Mouse (Mus musculus): ENCODE results near the gene Srsf5. TPM values are rescaled to one million over a fixed set of nuclear protein-coding genes. Genes with fewer than 3 reads are reported as not detected.
A peak's percentile ranks its signal among the peaks of the same experiment; 100 is the strongest.
"Not testable (repeated sequence)": the region's sequence is repeated elsewhere in the genome, so short reads cannot be mapped to it uniquely, and the experiment has no call there.

Srsf5 gene
- polyA plus RNA-seq, 1 experiment = 888 TPM

DNA sequence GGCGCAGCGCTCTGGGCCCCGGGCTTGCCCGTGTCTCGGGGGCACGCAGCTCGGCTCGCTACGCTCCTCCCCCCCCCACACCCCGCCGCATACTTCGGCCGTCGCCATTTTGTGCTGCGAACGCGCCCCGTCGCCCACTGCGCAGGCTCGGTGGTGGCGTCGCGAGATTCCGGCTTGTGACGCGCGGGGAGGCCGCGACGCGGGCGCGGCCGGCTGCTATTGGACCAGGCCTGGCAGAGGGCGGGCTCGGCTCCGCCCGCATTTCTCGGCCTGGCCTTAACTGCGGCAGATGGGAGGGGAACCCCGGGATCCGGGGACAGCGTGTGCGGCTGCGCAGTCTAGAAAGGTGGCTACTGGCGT is 672 bp downstream of the Srsf5 start:
- peak; percentile 86 to 95 for DNase-seq (ENCODE audit: extremely low spot score in 1 of 2, low spot score in 1 of 2)

- DNase-seq (ENCODE audit: extremely low spot score in 1 of 2, low spot score in 1 of 2) = no peak
Measured at GRCm38 (mm10) chr12:80948202-80948601, 2.9 kb downstream of the Srsf5 start.

DNA sequence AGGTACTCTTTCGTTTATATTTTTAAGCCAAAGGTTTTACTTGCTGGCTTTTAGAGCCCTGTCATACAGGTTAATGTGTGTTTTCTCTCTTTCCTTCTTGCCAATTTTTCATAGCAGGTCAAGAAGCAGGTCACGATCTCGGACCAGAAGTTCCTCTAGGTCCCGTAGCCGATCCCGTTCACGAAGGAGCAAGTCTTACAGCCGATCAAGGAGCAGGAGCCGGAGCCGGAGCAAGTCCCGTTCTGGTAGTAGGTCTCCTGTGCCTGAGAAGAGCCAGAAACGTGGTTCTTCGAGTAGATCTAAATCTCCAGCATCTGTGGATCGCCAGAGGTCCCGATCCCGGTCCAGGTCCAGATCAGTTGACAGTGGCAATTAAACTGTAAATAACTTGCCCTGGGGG is 4.3 kb downstream of the Srsf5 start:
- DNase-seq (ENCODE audit: extremely low spot score in 1 of 2, low spot score in 1 of 2) = not testable (repeated sequence)

- DNase-seq (ENCODE audit: extremely low spot score in 1 of 2, low spot score in 1 of 2) = no peak
Measured at GRCm38 (mm10) chr12:80951640-80952219, 6.4 kb downstream of the Srsf5 start.

GRCm38 (mm10) chr12:80952526-80952925 is 7.2 kb downstream of the Srsf5 start:
- no peak for DNase-seq (ENCODE audit: extremely low spot score in 1 of 2, low spot score in 1 of 2)

- no peak for DNase-seq (ENCODE audit: extremely low spot score in 1 of 2, low spot score in 1 of 2)
Measured at GRCm38 (mm10) chr12:80956039-80956438, 10.7 kb downstream of the Srsf5 start.

- no peak for DNase-seq (ENCODE audit: extremely low spot score in 1 of 2, low spot score in 1 of 2)
Measured at GRCm38 (mm10) chr12:80957961-80958360, 12.7 kb downstream of the Srsf5 start.

DNA sequence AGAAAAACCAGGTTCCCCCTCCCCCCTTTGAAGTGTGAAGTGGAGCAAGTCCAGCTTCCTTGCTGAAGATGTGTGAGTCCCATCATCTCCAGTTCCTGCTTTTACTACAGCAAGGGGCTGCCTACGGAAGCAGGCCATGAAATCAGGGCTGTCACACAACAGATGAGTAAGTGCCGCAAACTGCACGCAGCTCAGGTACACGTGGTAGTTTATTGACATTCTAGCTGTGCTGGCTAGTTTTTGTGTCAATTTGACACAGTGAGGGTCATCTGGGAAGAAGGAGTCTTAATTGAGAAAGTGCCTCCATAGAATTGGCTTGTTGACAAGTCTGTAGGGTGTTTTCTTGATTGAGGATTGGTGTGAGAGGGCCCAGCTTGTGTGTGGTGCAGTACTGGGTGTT is 17.3 kb downstream of the Srsf5 start:
- no peak for DNase-seq (ENCODE audit: extremely low spot score in 1 of 2, low spot score in 1 of 2)

DNA sequence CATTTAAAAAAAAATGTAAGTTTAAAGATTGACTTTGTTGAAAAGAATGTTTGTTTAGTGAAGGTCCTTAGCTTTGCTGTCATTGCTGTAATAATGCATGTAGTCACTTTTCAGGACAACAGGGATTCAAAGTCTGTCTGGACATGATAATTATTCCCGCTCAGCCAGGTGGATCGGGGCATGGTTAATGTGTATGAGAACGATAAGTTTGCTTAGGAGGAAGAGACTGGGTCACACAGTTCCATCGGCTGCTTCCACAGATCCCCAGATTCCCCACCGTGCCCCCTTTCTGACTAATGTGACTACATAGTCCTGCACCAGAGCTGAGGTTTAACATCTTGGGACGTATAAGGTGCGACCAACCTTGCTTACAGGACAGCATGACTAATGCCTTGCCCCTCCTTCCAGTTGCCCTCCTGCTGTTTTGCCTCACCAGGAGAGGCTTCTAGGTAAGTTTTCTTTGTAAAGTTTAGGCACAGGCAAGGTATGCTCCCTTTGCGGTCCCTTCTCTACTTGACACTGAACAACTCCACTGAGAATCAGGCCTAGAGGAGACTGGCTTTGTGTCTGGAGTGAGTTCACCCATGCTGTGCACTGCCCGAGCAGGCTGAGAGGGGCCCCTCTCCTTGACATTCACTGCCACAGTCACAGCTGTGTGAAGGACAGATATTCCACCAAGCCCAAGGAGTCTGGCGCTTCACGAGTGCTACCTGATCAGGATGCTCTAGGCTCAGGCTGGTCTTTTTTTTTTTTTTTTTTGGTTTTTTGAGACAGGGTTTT is 20.9 kb downstream of the Srsf5 start:
- DNase-seq (ENCODE audit: extremely low spot score in 1 of 2, low spot score in 1 of 2) = no peak

GRCm38 (mm10) chr12:80967918-80968317 is 22.6 kb downstream of the Srsf5 start:
- no peak for DNase-seq (ENCODE audit: extremely low spot score in 1 of 2, low spot score in 1 of 2)

- no peak for DNase-seq (ENCODE audit: extremely low spot score in 1 of 2, low spot score in 1 of 2)
Measured at GRCm38 (mm10) chr12:80968605-80969004, 23.3 kb downstream of the Srsf5 start, which contains the start of gene Slc10a1. TSS of gene Slc10a1 (minus strand) at chr12:80968705.

GRCm38 (mm10) chr12:80970181-80970705 is 24.9 kb downstream of the Srsf5 start:
- DNase-seq (ENCODE audit: extremely low spot score in 1 of 2, low spot score in 1 of 2) = no peak

DNA sequence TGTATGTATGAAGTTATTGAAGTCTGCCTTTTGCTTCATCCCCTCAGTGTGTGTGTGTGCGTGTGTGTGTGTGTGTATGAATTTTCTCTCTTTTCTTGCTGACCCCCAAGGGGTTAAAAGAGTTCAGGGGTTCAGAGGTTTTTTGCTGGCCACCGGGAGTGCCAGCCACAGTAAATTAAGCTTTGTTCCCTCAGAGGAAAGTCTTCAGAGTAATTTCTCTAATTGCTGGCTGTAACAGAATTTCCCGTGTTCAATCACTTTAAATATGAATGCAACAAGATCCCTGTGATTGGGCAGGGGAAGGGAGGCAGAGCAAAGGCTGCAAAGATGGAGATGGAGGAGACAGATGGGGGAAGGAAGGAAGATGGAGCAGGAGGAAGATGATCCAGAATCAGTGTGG is 26.5 kb downstream of the Srsf5 start:
- DNase-seq (ENCODE audit: extremely low spot score in 1 of 2, low spot score in 1 of 2) = no peak

- no peak for DNase-seq (ENCODE audit: extremely low spot score in 1 of 2, low spot score in 1 of 2)
Measured at GRCm38 (mm10) chr12:80975939-80976671, 30.8 kb downstream of the Srsf5 start.

DNA sequence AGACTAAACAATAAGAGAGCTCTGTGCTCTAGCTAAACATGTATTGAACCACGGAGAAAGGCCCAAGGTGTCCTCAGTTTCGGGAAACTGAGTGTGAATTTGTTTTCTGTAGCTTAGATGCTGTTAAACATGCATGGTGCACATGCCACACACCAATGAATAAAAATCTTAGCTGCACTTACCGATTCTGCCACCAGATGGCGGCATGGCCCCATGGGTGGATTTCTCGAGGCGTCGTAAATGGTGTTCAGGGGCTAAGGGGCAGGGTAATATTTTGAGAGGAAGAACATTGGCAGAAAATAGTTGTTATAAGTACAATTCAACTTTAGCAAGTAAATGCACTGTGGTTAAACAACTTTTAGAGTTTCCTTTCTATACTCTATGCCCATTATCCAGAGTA is 37.0 kb downstream of the Srsf5 start:
- peak; percentile 16 to 91 for DNase-seq (ENCODE audit: extremely low spot score in 1 of 2, low spot score in 1 of 2)

DNA sequence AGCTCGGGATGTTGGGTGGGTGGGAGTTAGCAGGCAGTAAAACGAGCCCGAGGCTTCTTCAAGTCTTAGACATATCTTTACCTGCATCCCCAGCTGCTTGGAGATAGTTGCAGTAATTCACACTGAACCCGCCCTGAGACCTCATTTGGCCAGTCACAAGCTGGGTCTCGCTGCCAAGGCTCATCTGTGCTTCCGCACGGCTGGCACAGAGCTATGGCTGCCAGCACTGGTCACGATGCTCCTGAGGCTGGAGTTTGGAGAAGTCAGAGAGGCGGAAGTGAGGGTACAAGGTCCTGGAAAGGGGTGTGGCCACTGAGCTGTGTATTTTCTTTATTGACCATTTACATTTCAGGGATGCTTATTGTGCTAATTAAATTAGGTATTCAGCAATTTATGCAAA is 38.4 kb downstream of the Srsf5 start:
- no peak for DNase-seq (ENCODE audit: extremely low spot score in 1 of 2, low spot score in 1 of 2)

GRCm38 (mm10) chr12:80986628-80987027 is 41.3 kb downstream of the Srsf5 start:
- no peak for DNase-seq (ENCODE audit: extremely low spot score in 1 of 2, low spot score in 1 of 2)

DNA sequence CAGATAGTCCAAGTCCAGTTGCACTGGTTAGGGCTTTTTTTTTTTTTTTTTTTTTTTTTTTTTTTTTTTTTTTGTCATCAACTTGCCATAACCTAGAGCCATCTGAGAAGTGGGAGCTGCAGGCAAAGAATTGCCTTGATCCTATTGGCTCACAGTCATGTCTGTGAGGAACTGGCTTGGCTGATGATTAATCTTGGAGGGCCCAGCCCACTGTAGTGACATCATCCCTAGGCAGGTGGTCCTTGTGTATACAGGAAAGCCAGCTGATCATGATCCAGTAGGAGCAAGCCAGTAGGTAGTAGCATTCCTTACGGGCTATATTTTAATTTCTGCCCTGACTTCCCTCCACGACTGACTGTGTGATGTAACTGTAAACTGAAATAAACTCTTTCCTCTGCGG is 43.0 kb downstream of the Srsf5 start:
- no peak for DNase-seq (ENCODE audit: extremely low spot score in 1 of 2, low spot score in 1 of 2)

GRCm38 (mm10) chr12:80990901-80991445 is 45.7 kb downstream of the Srsf5 start:
- no peak for DNase-seq (ENCODE audit: extremely low spot score in 1 of 2, low spot score in 1 of 2)

- no peak for DNase-seq (ENCODE audit: extremely low spot score in 1 of 2, low spot score in 1 of 2)
Measured at GRCm38 (mm10) chr12:80991806-80992205, 46.5 kb downstream of the Srsf5 start.

DNA sequence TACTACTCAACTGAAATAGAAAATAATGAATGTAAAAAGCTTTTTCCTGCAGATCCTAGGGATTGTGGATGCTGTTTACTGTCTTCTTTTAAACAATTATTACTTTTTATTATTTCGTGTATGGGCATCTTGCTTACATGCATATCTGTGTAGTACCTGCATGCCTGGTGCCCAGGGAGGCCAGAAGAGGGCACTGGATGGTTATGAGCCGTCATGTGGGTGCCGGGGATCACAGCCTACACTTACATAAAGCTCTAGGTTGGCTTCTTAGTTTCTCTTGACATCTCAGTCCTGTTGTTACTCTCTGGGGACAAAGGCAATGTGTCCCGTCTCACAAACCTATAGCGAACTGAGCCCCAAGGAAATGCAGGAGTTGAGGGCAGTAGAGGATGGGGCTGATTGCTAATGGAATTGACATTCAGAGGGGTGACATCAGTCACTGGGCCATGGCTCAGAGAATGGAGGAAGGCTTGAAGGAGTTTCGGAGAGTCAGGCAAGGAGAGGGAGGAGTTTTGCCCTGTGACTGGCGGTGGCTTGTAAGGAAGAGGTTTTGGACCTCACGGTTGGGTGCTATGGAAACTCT is 47.3 kb downstream of the Srsf5 start:
- DNase-seq (ENCODE audit: extremely low spot score in 1 of 2, low spot score in 1 of 2) = no peak

Data from frontal cortex, adult 2 months (tissue).